Mouse (Mus musculus) liver, adult (tissue): Measurements from ENCODE around the gene Fscn1.

Experiments
- GATA4 ChIP-seq: IDR thresholded peaks from 2 replicates; pipeline ENCODE4 v1.6.1; 2014; ENCODE audit warnings: mild to moderate bottlenecking, low read length; ENCODE audit not compliant: insufficient replicate concordance

The Fscn1 gene

GRCm38 (mm10) chr5:142988520-142988919, 28.4 kb downstream of the Fscn1 start:
- no peak for TF ChIP-seq GATA4

- no peak for TF ChIP-seq GATA4
Observed at GRCm38 (mm10) chr5:142989167-142989566, 29.0 kb downstream of the Fscn1 start.

DNA sequence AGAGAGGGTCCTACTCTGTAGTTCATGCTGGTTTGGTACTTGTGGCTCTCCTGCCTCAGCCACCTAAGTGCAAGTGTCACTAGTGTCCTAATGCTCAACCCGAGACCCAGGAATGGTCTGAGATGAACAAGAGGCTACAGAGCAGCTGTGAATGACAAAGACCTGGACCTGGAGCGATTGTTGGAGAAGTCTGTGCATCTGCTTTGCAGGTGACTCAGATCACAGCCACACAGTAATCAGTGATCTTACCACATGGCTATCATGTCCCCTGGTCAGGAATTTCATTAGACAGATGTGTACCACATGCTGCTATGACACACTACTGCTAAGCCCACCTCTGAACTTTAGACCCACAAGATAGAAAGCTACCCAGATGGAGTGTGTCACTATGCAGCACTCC, 34.6 kb downstream of the Fscn1 start:
- TF ChIP-seq GATA4 = no peak

- no peak for TF ChIP-seq GATA4
Observed at GRCm38 (mm10) chr5:142997526-142997925, 37.4 kb downstream of the Fscn1 start.

DNA sequence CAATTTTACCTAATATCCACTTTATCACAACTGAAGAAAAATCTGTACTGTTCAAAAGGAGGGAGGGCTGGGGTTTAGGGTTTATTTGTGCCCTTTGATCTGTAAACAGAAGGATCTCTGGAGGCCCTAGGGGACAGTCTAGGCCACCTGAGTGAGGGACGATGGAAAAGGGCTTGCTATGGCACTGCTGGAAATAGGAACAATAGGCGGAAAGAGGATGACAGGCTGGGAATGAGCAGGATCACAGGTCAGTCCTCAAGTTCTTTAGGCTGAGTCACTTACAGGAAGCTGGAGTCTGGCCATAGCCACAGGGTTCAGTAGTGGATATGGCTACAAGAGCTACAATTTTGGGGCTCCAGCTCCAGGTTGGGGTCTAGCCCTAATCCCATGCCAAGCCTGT, 38.0 kb downstream of the Fscn1 start:
- TF ChIP-seq GATA4 = no peak

DNA sequence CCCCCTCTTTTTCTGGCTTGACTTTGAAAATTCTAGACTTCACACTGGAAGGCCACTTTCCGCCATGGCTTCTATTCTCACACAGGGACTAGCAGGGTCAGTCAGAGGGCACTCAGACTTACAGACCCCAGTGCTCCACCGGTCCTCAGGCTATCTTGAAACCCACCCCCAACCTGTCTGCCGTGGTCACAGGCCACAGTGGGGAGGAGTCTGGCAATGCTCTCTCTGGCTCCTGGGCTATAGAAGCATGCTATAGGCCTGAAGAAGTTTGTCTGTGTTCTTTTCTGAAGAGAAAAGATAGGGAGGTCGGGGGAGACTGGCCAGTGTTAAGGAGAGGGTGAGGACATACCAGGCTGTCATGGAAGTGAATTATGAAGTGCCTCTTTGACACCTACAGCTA, 39.9 kb downstream of the Fscn1 start:
- TF ChIP-seq GATA4 = no peak

DNA sequence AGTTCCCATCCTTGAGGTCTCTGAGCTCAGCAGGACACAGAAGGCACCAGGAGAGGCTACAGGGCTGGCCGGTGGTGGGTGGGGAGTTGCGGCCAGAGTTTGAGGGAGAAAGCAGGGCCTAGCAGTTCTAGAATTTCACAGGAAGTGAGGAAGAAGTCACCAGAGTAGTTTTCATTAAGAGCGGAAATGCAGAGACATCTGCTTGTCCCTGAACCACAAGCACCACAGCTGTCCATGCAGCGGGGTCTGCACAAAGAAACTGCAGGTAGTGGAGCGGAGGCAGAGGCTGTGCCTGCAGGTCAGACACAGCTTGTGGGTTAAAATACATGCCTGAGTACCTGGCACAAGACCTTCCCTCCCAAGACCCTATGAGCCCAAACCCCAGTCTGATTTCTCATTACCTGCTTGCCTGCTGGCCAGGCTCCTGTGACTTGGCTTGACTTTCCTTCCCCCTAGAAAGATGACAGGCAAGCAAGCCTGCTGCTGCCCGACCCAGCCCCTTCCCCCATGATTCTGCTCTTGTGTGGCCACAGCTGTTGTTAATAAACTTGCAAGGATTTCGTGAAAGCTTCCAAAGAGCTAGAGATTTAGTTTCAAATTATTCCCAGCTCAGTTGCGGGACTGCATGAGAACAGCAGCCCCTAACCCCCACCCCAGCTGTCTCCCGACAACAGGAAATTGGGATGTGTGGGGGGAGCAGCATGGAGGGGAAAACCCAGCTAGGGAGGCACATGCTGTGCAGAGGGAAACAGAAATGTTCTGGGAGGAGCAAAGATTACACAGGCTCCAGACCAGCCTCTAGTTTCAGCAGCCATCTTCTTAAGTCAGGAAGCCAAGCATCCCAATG, 40.7 kb downstream of the Fscn1 start:
- peak; percentile 9; the same call in 1 of the 2 replicates for TF ChIP-seq GATA4

DNA sequence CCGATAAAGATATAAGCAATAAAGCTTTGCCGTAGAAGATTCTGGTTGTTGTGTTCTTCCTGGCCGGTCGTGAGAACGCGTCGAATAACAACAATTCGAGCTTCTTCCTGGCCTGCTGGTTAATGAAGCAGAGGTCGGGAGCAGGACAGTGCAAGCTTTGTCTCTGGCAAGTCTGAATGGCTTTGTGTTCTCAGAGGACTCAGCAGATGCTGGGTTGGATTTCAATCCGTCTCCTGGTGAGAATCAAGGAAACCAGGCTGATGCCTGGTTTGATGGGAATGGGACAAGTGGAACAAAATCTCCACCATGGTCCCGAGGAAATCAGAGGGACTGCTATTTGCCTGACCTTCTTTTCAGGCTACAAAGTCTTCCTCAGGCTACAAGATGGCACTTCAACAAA, 49.2 kb downstream of the Fscn1 start:
- TF ChIP-seq GATA4 = no peak

GRCm38 (mm10) chr5:143017401-143017800, 57.3 kb downstream of the Fscn1 start:
- no peak for TF ChIP-seq GATA4
